Mouse (Mus musculus): ENCODE measurements at regions not wholly inside any gene's neighbourhood (a gene's known extent, or its start where the extent isn't known, plus 50 kb on each side); places are given as distances from the start of the nearest gene placed in this dataset.

GRCm38 (mm10) chr7:78079708-78080107, 658.1 kb downstream of the Ntrk3 start:
- no peak for TF ChIP-seq CTCF (IDR thresholded peaks at IDR 0.05; ENCODE audit: low read depth)
- TF ChIP-seq EP300 (optimal IDR thresholded peaks at IDR 0.05) = no peak

All from stomach, postnatal 0 days (tissue).